Mouse (Mus musculus) duodenum, adult 2 months (tissue): ENCODE measurements around the gene Usp48. TPM values are rescaled to one million over a fixed set of nuclear protein-coding genes. Genes with fewer than 3 reads are reported as not detected.

Source experiments
- polyA plus RNA-seq: library from polyadenylated mRNA; depleted of rRNA; stranded (reverse); fragments of >200 nt; gene quantifications from 2 replicates; pipeline ENCODE4 v1.2.3, GENCODE M21; 2012; ENCODE audit warnings: low replicate concordance; rRNA removed

Usp48 gene
- 23.6 and 24.0 TPM in 2 replicates for polyA plus RNA-seq

GRCm38 (mm10) chr4:137593601-137594495 lies at the start of gene Usp48:
TSS of gene Usp48 (plus strand) at chr4:137593755.

GRCm38 (mm10) chr4:137574469-137574868 lies 19.1 kb upstream of the Usp48 start, which contains the start of gene Ldlrad2:
TSS of gene Ldlrad2 (minus strand) at chr4:137574569.

GRCm38 (mm10) chr4:137664433-137664979 lies 71.0 kb downstream of the Usp48 start, which contains the start of gene Rap1gap:
TSS of gene Rap1gap (plus strand) at chr4:137664726.

Other genes with a start within 250 kb of the Usp48 start
- gene Cdc42, start 236.0 kb upstream of the Usp48 start, polyA plus RNA-seq, result 14.6 and 17.3 TPM in 2 replicates
- 3.7 TPM in 1 of 2 replicates, not detected in the other for gene Cela3a, start 184.0 kb upstream of the Usp48 start, polyA plus RNA-seq
- 7.5 and 5,387 TPM in 2 replicates for gene Cela3b, start 163.2 kb upstream of the Usp48 start, polyA plus RNA-seq
- gene 1700013G24Rik, start 140.5 kb upstream of the Usp48 start, polyA plus RNA-seq, result not detected in 2 replicates
- gene Hspg2, start 125.0 kb upstream of the Usp48 start, polyA plus RNA-seq, result 38.7 and 49.1 TPM in 2 replicates
- gene Ldlrad2, start 19.2 kb upstream of the Usp48 start, polyA plus RNA-seq, result not detected in 2 replicates
- gene Rap1gap, start 71.0 kb downstream of the Usp48 start, polyA plus RNA-seq, result 58.0 and 216 TPM in 2 replicates
- gene Alpl, start 202.6 kb downstream of the Usp48 start, polyA plus RNA-seq, result 2.3 and 2.6 TPM in 2 replicates